Mouse (Mus musculus) lung, embryonic 15.5 days (tissue): ENCODE measurements at regions not wholly inside any gene's neighbourhood (a gene's known extent, or its start where the extent isn't known, plus 50 kb on each side); places are given as distances from the start of the nearest gene placed in this dataset.

Experiments used
- ATAC-seq: fragments of 200-750 bp; cut with Nextera tagmentation; 2 replicates; pipeline ENCODE4 v1.8.0; 2017; ENCODE audit warnings: moderate number of reproducible peaks, borderline replicate concordance; ENCODE audit not compliant: low FRiP score, low TSS enrichment; ENCODE audit errors: extremely low read depth
- H3K27ac ChIP-seq: fragments of 300-500 bp; sonication (generic); 2 replicates; pipeline ENCODE4 v1.5.1; 2015; ENCODE audit warnings: moderate library complexity, mild to moderate bottlenecking, inconsistent platforms
- H3K27me3 ChIP-seq: fragments of 300-500 bp; sonication (generic); 2 replicates; pipeline ENCODE4 v1.6.1; 2015; ENCODE audit warnings: inconsistent platforms
- H3K36me3 ChIP-seq: fragments of 300-500 bp; sonication (generic); 2 replicates; pipeline ENCODE4 v1.6.1; 2015; ENCODE audit warnings: inconsistent platforms
- H3K4me1 ChIP-seq: fragments of 300-500 bp; sonication (generic); 2 replicates; pipeline ENCODE4 v1.6.1; 2015; ENCODE audit warnings: inconsistent platforms
- H3K4me2 ChIP-seq: fragments of 300-500 bp; sonication (generic); 2 replicates; pipeline ENCODE4 v1.6.1; 2015; ENCODE audit warnings: inconsistent platforms, mild to moderate bottlenecking, moderate library complexity
- H3K4me3 ChIP-seq: fragments of 300-500 bp; sonication (generic); 2 replicates; pipeline ENCODE4 v1.5.1; 2015; ENCODE audit warnings: mild to moderate bottlenecking, inconsistent platforms
- H3K9ac ChIP-seq: fragments of 300-500 bp; sonication (generic); 2 replicates; pipeline ENCODE4 v1.6.1; 2015; ENCODE audit warnings: inconsistent platforms
- H3K9me3 ChIP-seq: fragments of 300-500 bp; sonication (generic); 2 replicates; pipeline ENCODE4 v1.6.1; 2016; ENCODE audit warnings: inconsistent platforms
- WGBS: fragments of 180-500 bp; shearing (Covaris S2); methylation state at CpG from one replicate; pipeline ENCODE4 v1.1.7; 2015; 5-methylcytosine and 5-hydroxymethylcytosine counted together

- Histone ChIP-seq H3K9me3 (no peaks in the 10 kb centered on the region), H3K4me2 (no peak overlapping the region), H3K36me3 (no peaks in the 10 kb centered on the region), H3K27ac (no peak overlapping the region), H3K4me1 (no peaks in the 10 kb centered on the region), H3K9ac (no peak overlapping the region), H3K4me3 (no peak overlapping the region), H3K27me3 (no peaks in the 10 kb centered on the region)
- ATAC-seq = no peak
- WGBS = 72% methylated on average over 6 of the region's 6 CpGs
Observed at GRCm38 (mm10) chr10:105704472-105705235, 130.4 kb upstream of the Tmtc2 start.

- H3K4me1 ChIP-seq = no peaks in the 10 kb centered on the region
- H3K27ac ChIP-seq = no peak overlapping the region
- H3K36me3 ChIP-seq = no peaks in the 10 kb centered on the region
- no peak overlapping the region for H3K4me3 ChIP-seq
- H3K9ac ChIP-seq = no peak overlapping the region
- WGBS = 51% methylated on average over 4 of the region's 4 CpGs
- no peaks in the 10 kb centered on the region for H3K27me3 ChIP-seq
- no peak for ATAC-seq
- no peak overlapping the region for H3K4me2 ChIP-seq
- H3K9me3 ChIP-seq = no peaks in the 10 kb centered on the region
Observed at GRCm38 (mm10) chr10:105693131-105693530, 118.9 kb upstream of the Tmtc2 start.

- H3K27me3 ChIP-seq = no peaks in the 10 kb centered on the region
- WGBS = 72% methylated on average over 9 of the region's 9 CpGs
- no peak overlapping the region for H3K9ac ChIP-seq
- ATAC-seq = no peak
- H3K4me1 ChIP-seq = no peaks in the 10 kb centered on the region
- no peaks in the 10 kb centered on the region for H3K36me3 ChIP-seq
- no peak overlapping the region for H3K4me2 ChIP-seq
- H3K27ac ChIP-seq = no peak overlapping the region
- no peaks in the 10 kb centered on the region for H3K9me3 ChIP-seq
- no peak overlapping the region for H3K4me3 ChIP-seq
Observed at GRCm38 (mm10) chr10:105689388-105689787, 115.1 kb upstream of the Tmtc2 start.

GRCm38 (mm10) chr10:105688879-105689278 is 114.6 kb upstream of the Tmtc2 start:
- H3K9ac ChIP-seq = no peak overlapping the region
- H3K4me1 ChIP-seq = no peaks in the 10 kb centered on the region
- H3K27ac ChIP-seq = no peak overlapping the region
- H3K27me3 ChIP-seq = no peaks in the 10 kb centered on the region
- H3K36me3 ChIP-seq = no peaks in the 10 kb centered on the region
- no peak for ATAC-seq
- no peak overlapping the region for H3K4me3 ChIP-seq
- H3K4me2 ChIP-seq = no peak overlapping the region
- H3K9me3 ChIP-seq = no peaks in the 10 kb centered on the region
- 66% methylated on average over 9 of the region's 9 CpGs for WGBS

- H3K9ac ChIP-seq = no peak overlapping the region
- no peaks in the 10 kb centered on the region for H3K9me3 ChIP-seq
- no peaks in the 10 kb centered on the region for H3K27me3 ChIP-seq
- H3K36me3 ChIP-seq = no peaks in the 10 kb centered on the region
- no peaks in the 10 kb centered on the region for H3K4me1 ChIP-seq
- WGBS = 53% methylated on average over 5 of the region's 5 CpGs
- no peak overlapping the region for H3K4me2 ChIP-seq
- no peak overlapping the region for H3K4me3 ChIP-seq
- no peak for ATAC-seq
- no peak overlapping the region for H3K27ac ChIP-seq
Observed at GRCm38 (mm10) chr10:105686876-105687275, 112.6 kb upstream of the Tmtc2 start.

- H3K27me3 ChIP-seq = no peaks in the 10 kb centered on the region
- no peak overlapping the region for H3K9ac ChIP-seq
- peak; percentile 74; the same call in 1 of the 2 replicates for ATAC-seq
- WGBS = 49% methylated on average over 6 of the region's 6 CpGs
- no peak overlapping the region for H3K4me3 ChIP-seq
- no peaks in the 10 kb centered on the region for H3K9me3 ChIP-seq
- H3K4me2 ChIP-seq = no peak overlapping the region
- H3K4me1 ChIP-seq = no peaks in the 10 kb centered on the region
- no peaks in the 10 kb centered on the region for H3K36me3 ChIP-seq
- no peak overlapping the region for H3K27ac ChIP-seq
Observed at GRCm38 (mm10) chr10:105679598-105679997, 105.3 kb upstream of the Tmtc2 start.

- Histone ChIP-seq H3K9me3 (no peaks in the 10 kb centered on the region), H3K9ac (no peak overlapping the region), H3K27me3 (no peaks in the 10 kb centered on the region), H3K27ac (no peak overlapping the region), H3K4me1 (no peaks in the 10 kb centered on the region), H3K4me3 (no peak overlapping the region), H3K36me3 (no peaks in the 10 kb centered on the region), H3K4me2 (no peak overlapping the region)
- 75% methylated on average over 2 of the region's 2 CpGs for WGBS
- ATAC-seq = no peak
Observed at GRCm38 (mm10) chr10:105666959-105667358, 92.7 kb upstream of the Tmtc2 start.

GRCm38 (mm10) chr10:105660761-105661160 is 86.5 kb upstream of the Tmtc2 start:
- no peaks in the 10 kb centered on the region for H3K36me3 ChIP-seq
- no peaks in the 10 kb centered on the region for H3K27me3 ChIP-seq
- H3K4me2 ChIP-seq = no peak overlapping the region
- no peak overlapping the region for H3K4me3 ChIP-seq
- no peaks in the 10 kb centered on the region for H3K4me1 ChIP-seq
- no peak for ATAC-seq
- 85% methylated on average over 7 of the region's 7 CpGs for WGBS
- H3K9ac ChIP-seq = no peak overlapping the region
- no peak overlapping the region for H3K27ac ChIP-seq
- no peaks in the 10 kb centered on the region for H3K9me3 ChIP-seq

GRCm38 (mm10) chr10:105656788-105657187 is 82.5 kb upstream of the Tmtc2 start:
- no peak overlapping the region for H3K9ac ChIP-seq
- WGBS = 38% methylated on average over 2 of the region's 2 CpGs
- no peaks in the 10 kb centered on the region for H3K4me1 ChIP-seq
- no peaks in the 10 kb centered on the region for H3K27me3 ChIP-seq
- ATAC-seq = no peak
- H3K4me2 ChIP-seq = no peak overlapping the region
- no peaks in the 10 kb centered on the region for H3K9me3 ChIP-seq
- no peaks in the 10 kb centered on the region for H3K36me3 ChIP-seq
- no peak overlapping the region for H3K4me3 ChIP-seq
- no peak overlapping the region for H3K27ac ChIP-seq

GRCm38 (mm10) chr10:105652475-105652874 is 78.2 kb upstream of the Tmtc2 start:
- ATAC-seq = no peak
- Histone ChIP-seq H3K36me3 (no peaks in the 10 kb centered on the region), H3K27me3 (no peaks in the 10 kb centered on the region), H3K27ac (no peak overlapping the region), H3K4me3 (no peak overlapping the region), H3K4me2 (no peak overlapping the region), H3K9me3 (no peaks in the 10 kb centered on the region), H3K9ac (no peak overlapping the region), H3K4me1 (no peaks in the 10 kb centered on the region)
- WGBS = 89% methylated on average over 2 of the region's 2 CpGs

GRCm38 (mm10) chr10:105639011-105639451 is 64.8 kb upstream of the Tmtc2 start:
- WGBS = 90% methylated on average over 9 of the region's 9 CpGs
- Histone ChIP-seq H3K4me2 (no peak overlapping the region), H3K4me3 (no peak overlapping the region), H3K9me3 (no peaks in the 10 kb centered on the region), H3K27me3 (no peaks in the 10 kb centered on the region), H3K36me3 (no peaks in the 10 kb centered on the region), H3K9ac (no peak overlapping the region), H3K4me1 (no peaks in the 10 kb centered on the region), H3K27ac (no peak overlapping the region)
- ATAC-seq = no peak

GRCm38 (mm10) chr10:105638500-105638899 is 64.2 kb upstream of the Tmtc2 start:
- Histone ChIP-seq H3K36me3 (no peaks in the 10 kb centered on the region), H3K27ac (no peak overlapping the region), H3K9ac (no peak overlapping the region), H3K4me1 (no peaks in the 10 kb centered on the region), H3K27me3 (no peaks in the 10 kb centered on the region), H3K4me3 (no peak overlapping the region), H3K9me3 (no peaks in the 10 kb centered on the region), H3K4me2 (no peak overlapping the region)
- WGBS = 77% methylated on average over 10 of the region's 10 CpGs
- ATAC-seq = no peak

- no peaks in the 10 kb centered on the region for H3K9me3 ChIP-seq
- WGBS = 69% methylated on average over 3 of the region's 3 CpGs
- no peaks in the 10 kb centered on the region for H3K27me3 ChIP-seq
- no peak overlapping the region for H3K9ac ChIP-seq
- H3K4me1 ChIP-seq = no peaks in the 10 kb centered on the region
- no peaks in the 10 kb centered on the region for H3K36me3 ChIP-seq
- no peak overlapping the region for H3K4me3 ChIP-seq
- ATAC-seq = no peak
- H3K4me2 ChIP-seq = no peak overlapping the region
- H3K27ac ChIP-seq = no peak overlapping the region
Observed at GRCm38 (mm10) chr10:105626842-105627241, 52.6 kb upstream of the Tmtc2 start.
